Mouse (Mus musculus): ENCODE data around the gene Entpd2. TPM values are rescaled to one million over a fixed set of nuclear protein-coding genes. Genes with fewer than 3 reads are reported as not detected.

Gene Entpd2
- total RNA-seq, 1 experiment = 0.76 TPM

DNA sequence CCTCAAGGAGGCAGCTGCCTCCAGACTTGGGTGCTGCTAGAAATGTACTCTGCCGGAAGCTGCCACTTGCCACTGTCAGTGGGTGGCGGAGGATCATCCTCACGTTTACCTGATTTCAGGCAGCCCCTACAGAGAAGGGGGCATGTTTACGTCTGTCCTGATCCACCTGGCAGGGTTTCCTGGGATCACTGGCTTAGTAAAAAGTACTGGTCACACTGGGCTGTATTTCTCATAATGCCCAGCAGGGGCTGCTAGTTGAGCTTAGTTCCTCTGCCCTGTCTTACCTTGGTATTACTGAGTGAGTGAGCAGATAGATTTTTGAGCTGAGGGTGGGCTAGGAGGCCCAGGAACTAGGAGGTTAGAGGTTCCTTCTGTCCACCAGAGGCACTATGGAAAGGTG is 19.1 kb upstream of the Entpd2 start:
- Histone ChIP-seq H3K36me3 (ENCODE audit: control insufficient read depth, insufficient read depth, low read length, poor library complexity, severe bottlenecking) (peaks cover 41% of the 10 kb centered on the region), H3K4me3 (ENCODE audit: insufficient read depth in 1 of 2, low read depth in 1 of 2, low read length in 2 of 2, poor library complexity in 1 of 2, severe bottlenecking in 1 of 2) (no peak overlapping the region), H3K4me1 (ENCODE audit: control insufficient read depth in 2 of 2, insufficient read depth in 2 of 2, low read length in 2 of 2, poor library complexity in 1 of 2) (peaks cover 0 to 12% of the 10 kb centered on the region in 2 experiments; a peak in 2 of 4 replicates), H3K9me3 (ENCODE audit: control insufficient read depth, insufficient read depth, low read depth, low read length) (no peaks in the 10 kb centered on the region), H3K9ac (ENCODE audit: insufficient read depth, low read depth, low read length, poor library complexity, severe bottlenecking) (no peak overlapping the region), H3K27ac (ENCODE audit: insufficient read depth, low read depth, low read length, poor library complexity, severe bottlenecking) (no peak overlapping the region)
- in situ Hi-C loops (cut with MboI; ENCODE audit: low sequenced_read_pairs in 2 of 2, unreplicated experiment in 2 of 2) = no loop called here
- TF ChIP-seq ZNF384 (IDR thresholded peaks at IDR 0.05; ENCODE audit: low read depth, low read length) (no peak), CHD2 (IDR thresholded peaks at IDR 0.05; ENCODE audit: low read depth, low read length) (no peak), HCFC1 (IDR thresholded peaks at IDR 0.05; ENCODE audit: borderline replicate concordance, insufficient read depth, low read length) (no peak), ZC3H11A (IDR thresholded peaks at IDR 0.05; ENCODE audit: borderline replicate concordance, low read depth, low read length) (no peak), MAFK (IDR thresholded peaks at IDR 0.05; ENCODE audit: insufficient read depth, low read depth, low read length) (no peak)
- DNase-seq (ENCODE audit: low read depth, low spot score) = no peak

DNA sequence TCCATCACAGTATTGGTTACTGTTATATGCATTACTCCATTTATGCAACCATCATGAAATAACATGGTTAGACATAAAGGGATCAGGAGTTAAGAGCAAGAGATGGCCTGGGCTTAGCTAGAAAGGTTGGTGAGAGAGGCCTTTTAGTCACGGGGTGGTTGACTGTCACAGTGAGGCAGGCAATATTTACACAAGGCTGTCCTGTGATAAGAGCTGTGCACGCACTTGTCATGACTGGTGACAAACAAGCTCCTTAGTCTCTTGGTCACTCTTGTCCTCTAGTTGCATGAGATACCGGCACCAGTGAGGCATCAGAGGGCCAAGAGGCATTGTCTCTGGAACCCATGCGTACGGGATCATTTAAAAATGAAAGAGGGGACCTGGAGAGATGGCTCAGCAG is 11.2 kb upstream of the Entpd2 start:
- DNase-seq (ENCODE audit: low read depth, low spot score) = no peak
- H3K4me1 ChIP-seq (ENCODE audit: control insufficient read depth in 2 of 2, insufficient read depth in 2 of 2, low read length in 2 of 2, poor library complexity in 1 of 2) = peaks cover 0 to 15% of the 10 kb centered on the region in 2 experiments; a peak in 2 of 4 replicates
- H3K4me3 ChIP-seq (ENCODE audit: insufficient read depth in 1 of 2, low read depth in 1 of 2, low read length in 2 of 2, poor library complexity in 1 of 2, severe bottlenecking in 1 of 2) = no peak overlapping the region
- H3K36me3 ChIP-seq (ENCODE audit: control insufficient read depth, insufficient read depth, low read length, poor library complexity, severe bottlenecking) = no peaks in the 10 kb centered on the region
- no peaks in the 10 kb centered on the region for H3K9me3 ChIP-seq (ENCODE audit: control insufficient read depth, insufficient read depth, low read depth, low read length)
- H3K9ac ChIP-seq (ENCODE audit: insufficient read depth, low read depth, low read length, poor library complexity, severe bottlenecking) = no peak overlapping the region
- H3K27ac ChIP-seq (ENCODE audit: insufficient read depth, low read depth, low read length, poor library complexity, severe bottlenecking) = no peak overlapping the region
- in situ Hi-C loops (cut with MboI; ENCODE audit: low sequenced_read_pairs in 2 of 2, unreplicated experiment in 2 of 2) = no loop called here
- TF ChIP-seq MAFK (IDR thresholded peaks at IDR 0.05; ENCODE audit: insufficient read depth, low read depth, low read length) = no peak
- no peak for TF ChIP-seq CHD2 (IDR thresholded peaks at IDR 0.05; ENCODE audit: low read depth, low read length)
- no peak for TF ChIP-seq ZNF384 (IDR thresholded peaks at IDR 0.05; ENCODE audit: low read depth, low read length)
- TF ChIP-seq HCFC1 (IDR thresholded peaks at IDR 0.05; ENCODE audit: borderline replicate concordance, insufficient read depth, low read length) = no peak
- TF ChIP-seq ZC3H11A (IDR thresholded peaks at IDR 0.05; ENCODE audit: borderline replicate concordance, low read depth, low read length) = no peak

DNA sequence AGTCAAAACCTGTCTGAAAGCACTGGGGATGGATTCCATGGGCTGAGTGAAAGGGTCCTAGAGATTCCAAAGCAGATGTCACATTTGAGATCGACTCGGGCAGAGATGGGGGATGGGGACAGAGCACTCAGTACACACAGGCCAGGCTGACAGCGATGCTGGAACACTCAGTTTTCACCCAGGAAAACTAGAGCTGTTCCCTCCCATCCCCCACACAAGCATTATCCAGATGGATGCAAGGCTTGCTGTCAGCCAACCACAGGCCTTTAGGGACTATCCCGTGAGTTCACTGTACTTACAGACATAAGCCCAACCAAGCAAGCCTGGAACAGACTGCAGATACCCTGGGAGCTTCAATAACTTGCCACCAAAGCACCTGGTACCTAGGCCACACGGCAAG is 4.4 kb upstream of the Entpd2 start:
- H3K36me3 ChIP-seq (ENCODE audit: control insufficient read depth, insufficient read depth, low read length, poor library complexity, severe bottlenecking) = no peaks in the 10 kb centered on the region
- no peaks in the 10 kb centered on the region for H3K9me3 ChIP-seq (ENCODE audit: control insufficient read depth, insufficient read depth, low read depth, low read length)
- peaks cover 0 to 4% of the 10 kb centered on the region in 2 experiments; a peak in 1 of 4 replicates for H3K4me1 ChIP-seq (ENCODE audit: control insufficient read depth in 2 of 2, insufficient read depth in 2 of 2, low read length in 2 of 2, poor library complexity in 1 of 2)
- in situ Hi-C loops (cut with MboI; ENCODE audit: low sequenced_read_pairs in 2 of 2, unreplicated experiment in 2 of 2) = no loop called here
- no peak for DNase-seq (ENCODE audit: low read depth, low spot score)
- H3K4me3 ChIP-seq (ENCODE audit: insufficient read depth in 1 of 2, low read depth in 1 of 2, low read length in 2 of 2, poor library complexity in 1 of 2, severe bottlenecking in 1 of 2) = no peak overlapping the region
- no peak overlapping the region for H3K9ac ChIP-seq (ENCODE audit: insufficient read depth, low read depth, low read length, poor library complexity, severe bottlenecking)
- no peak overlapping the region for H3K27ac ChIP-seq (ENCODE audit: insufficient read depth, low read depth, low read length, poor library complexity, severe bottlenecking)
- TF ChIP-seq HCFC1 (IDR thresholded peaks at IDR 0.05; ENCODE audit: borderline replicate concordance, insufficient read depth, low read length) = no peak
- no peak for TF ChIP-seq ZNF384 (IDR thresholded peaks at IDR 0.05; ENCODE audit: low read depth, low read length)
- no peak for TF ChIP-seq MAFK (IDR thresholded peaks at IDR 0.05; ENCODE audit: insufficient read depth, low read depth, low read length)
- TF ChIP-seq CHD2 (IDR thresholded peaks at IDR 0.05; ENCODE audit: low read depth, low read length) = no peak
- no peak for TF ChIP-seq ZC3H11A (IDR thresholded peaks at IDR 0.05; ENCODE audit: borderline replicate concordance, low read depth, low read length)

DNA sequence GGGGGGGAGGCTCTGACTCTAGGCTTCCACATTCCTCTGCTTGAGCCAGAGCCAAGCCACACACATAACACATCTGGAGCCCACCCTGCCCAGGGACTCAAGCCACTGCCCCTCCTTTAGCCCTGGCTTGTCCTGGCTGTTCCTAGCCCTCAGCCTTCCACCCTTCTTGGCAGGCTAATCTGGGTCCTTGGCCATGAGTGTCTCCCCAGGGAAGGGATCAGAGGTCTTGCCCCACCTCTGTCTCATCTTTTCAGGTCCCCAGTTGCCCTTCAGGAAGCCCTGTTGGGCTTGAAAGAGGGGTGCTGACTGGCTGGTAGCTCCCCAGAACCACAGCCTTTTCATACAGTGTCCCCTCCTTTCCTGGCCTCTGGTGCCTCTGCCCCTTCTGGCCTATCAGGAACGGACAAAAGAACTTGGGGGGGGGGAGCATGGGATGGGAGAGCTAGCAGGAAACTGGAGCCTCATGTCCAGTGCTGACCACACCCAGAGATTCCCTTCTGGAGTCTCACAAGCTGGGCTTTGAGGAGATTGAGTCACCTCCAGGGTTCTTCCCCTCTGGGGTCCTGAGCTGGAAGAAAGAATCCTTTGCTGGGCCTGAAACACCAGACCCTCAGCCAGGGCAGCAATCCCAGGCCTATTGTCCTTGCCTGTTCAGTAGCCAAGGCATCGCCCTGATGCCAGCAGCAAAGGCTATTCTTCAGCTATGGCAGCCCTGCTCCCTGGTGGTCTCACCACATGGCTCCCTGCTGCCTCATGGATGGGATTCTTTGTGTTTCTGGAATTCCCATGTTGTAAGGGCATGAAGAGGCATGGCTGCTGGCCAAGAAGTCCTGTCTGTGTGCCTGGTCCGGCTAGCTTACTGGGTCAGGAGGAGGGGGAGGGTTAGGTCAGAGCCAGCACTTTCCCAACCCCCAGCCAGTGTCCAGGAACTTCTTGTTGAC is 1.1 kb upstream of the Entpd2 start:
- in situ Hi-C loops (cut with MboI; ENCODE audit: low sequenced_read_pairs in 2 of 2, unreplicated experiment in 2 of 2) = no loop called here
- no peak overlapping the region for H3K27ac ChIP-seq (ENCODE audit: insufficient read depth, low read depth, low read length, poor library complexity, severe bottlenecking)
- TF ChIP-seq ZNF384 (IDR thresholded peaks at IDR 0.05; ENCODE audit: low read depth, low read length) = no peak
- no peak for TF ChIP-seq CHD2 (IDR thresholded peaks at IDR 0.05; ENCODE audit: low read depth, low read length)
- no peak for TF ChIP-seq HCFC1 (IDR thresholded peaks at IDR 0.05; ENCODE audit: borderline replicate concordance, insufficient read depth, low read length)
- no peak for TF ChIP-seq MAFK (IDR thresholded peaks at IDR 0.05; ENCODE audit: insufficient read depth, low read depth, low read length)
- no peak for TF ChIP-seq ZC3H11A (IDR thresholded peaks at IDR 0.05; ENCODE audit: borderline replicate concordance, low read depth, low read length)
- H3K36me3 ChIP-seq (ENCODE audit: control insufficient read depth, insufficient read depth, low read length, poor library complexity, severe bottlenecking) = no peaks in the 10 kb centered on the region
- no peaks in the 10 kb centered on the region for H3K9me3 ChIP-seq (ENCODE audit: control insufficient read depth, insufficient read depth, low read depth, low read length)
- H3K4me1 ChIP-seq (ENCODE audit: control insufficient read depth in 2 of 2, insufficient read depth in 2 of 2, low read length in 2 of 2, poor library complexity in 1 of 2) = peaks cover 0 to 9% of the 10 kb centered on the region in 2 experiments; a peak in 1 of 4 replicates
- H3K9ac ChIP-seq (ENCODE audit: insufficient read depth, low read depth, low read length, poor library complexity, severe bottlenecking) = no peak overlapping the region
- no peak for DNase-seq (ENCODE audit: low read depth, low spot score)
- H3K4me3 ChIP-seq (ENCODE audit: insufficient read depth in 1 of 2, low read depth in 1 of 2, low read length in 2 of 2, poor library complexity in 1 of 2, severe bottlenecking in 1 of 2) = no peak overlapping the region

Data from ES-E14 (cell line).